In the genomic region with DNA sequence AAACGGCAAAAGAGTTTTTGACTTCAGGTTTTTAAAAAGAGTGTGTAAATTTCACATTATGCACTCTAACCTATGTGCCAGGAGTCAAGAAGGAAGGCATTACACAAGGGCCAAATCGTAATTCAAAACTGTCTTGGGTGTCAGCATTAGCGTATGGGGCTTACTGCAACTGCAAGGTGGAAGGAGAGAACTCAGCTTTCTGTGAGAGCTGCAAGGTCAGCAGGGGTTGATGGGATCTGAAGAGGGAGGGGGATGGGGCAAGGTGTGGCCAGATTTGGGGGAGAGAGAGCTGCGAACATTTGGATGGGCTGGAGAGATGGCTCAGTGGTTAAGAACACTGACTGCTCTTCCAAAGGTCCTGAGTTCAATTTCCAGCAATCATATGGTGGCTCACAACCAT, we compare ENCODE assay signal across 47 mouse cellular contexts. TPM values are rescaled to one million over a fixed set of nuclear protein-coding genes. Genes with fewer than 3 reads are reported as not detected.
"Had no signal": no experiment of that assay in that cellular context is flagged by ENCODE, and none has a peak within 500 bp of the region (broad histone marks: within the 10 kb centered on the region; RNA-seq: fewer than 3 reads in every experiment).

No protein-coding gene starts in this region.

- DNase-seq: left cerebral cortex, postnatal 4 days; liver; liver, embryonic 13.5 days; liver, postnatal 0 days; lung, adult 18-20 months; lung, adult 2 months; lung, embryonic 14.5 days; lung, postnatal 10 days; lung, postnatal 14 days; lung, postnatal 36 days; lung, postnatal 4 days; midbrain, embryonic 14.5 days had no signal

- H3K9me3 ChIP-seq: limb, embryonic 13.5 days; limb, embryonic 15.5 days; liver, embryonic 12.5 days; liver, embryonic 13.5 days; liver, embryonic 15.5 days; lung, embryonic 15.5 days; midbrain, embryonic 13.5 days; midbrain, embryonic 15.5 days; neural tube, embryonic 12.5 days had no signal

- H3K4me1 ChIP-seq: limb, embryonic 10.5 days; limb, embryonic 12.5 days; limb, embryonic 13.5 days; limb, embryonic 15.5 days; liver, embryonic 12.5 days; liver, embryonic 13.5 days; liver, embryonic 15.5 days; lung, embryonic 15.5 days; midbrain, embryonic 10.5 days; midbrain, embryonic 12.5 days; midbrain, embryonic 13.5 days; midbrain, embryonic 15.5 days; neural tube, embryonic 12.5 days had no signal

- H3K27me3 ChIP-seq: liver, embryonic 13.5 days; liver, embryonic 15.5 days; lung, embryonic 15.5 days; midbrain, embryonic 13.5 days; midbrain, embryonic 15.5 days; neural tube, embryonic 12.5 days had no signal

- H3K27ac ChIP-seq: limb, embryonic 10.5 days; limb, embryonic 12.5 days; limb, embryonic 13.5 days; limb, embryonic 15.5 days; liver, embryonic 12.5 days; liver, embryonic 13.5 days; liver, embryonic 14.5 days; liver, embryonic 15.5 days; lung, embryonic 15.5 days; macrophage; midbrain, embryonic 10.5 days; midbrain, embryonic 12.5 days; midbrain, embryonic 13.5 days; midbrain, embryonic 15.5 days; neural tube, embryonic 12.5 days had no signal

- H3K4me3 ChIP-seq: limb, embryonic 10.5 days; limb, embryonic 12.5 days; limb, embryonic 13.5 days; limb, embryonic 15.5 days; liver, embryonic 12.5 days; liver, embryonic 13.5 days; liver, embryonic 15.5 days; lung, embryonic 15.5 days; megakaryocyte, embryonic 14.5 days; midbrain, embryonic 10.5 days; midbrain, embryonic 12.5 days; midbrain, embryonic 13.5 days; midbrain, embryonic 15.5 days; myocyte; neural tube, embryonic 12.5 days had no signal

- H3K36me3 ChIP-seq: limb, embryonic 10.5 days; limb, embryonic 12.5 days; limb, embryonic 13.5 days; limb, embryonic 15.5 days; liver, embryonic 12.5 days; liver, embryonic 13.5 days; liver, embryonic 15.5 days; lung, embryonic 15.5 days; midbrain, embryonic 10.5 days; midbrain, embryonic 12.5 days; midbrain, embryonic 13.5 days; midbrain, embryonic 15.5 days; neural tube, embryonic 12.5 days had no signal

RNA-seq across cellular contexts. Expression of gene Gm5114, which starts 27.4 kb away (rescaled TPM):
- total RNA-seq: left cerebral cortex, postnatal 10 days; left cerebral cortex, postnatal 14 days; left cerebral cortex, postnatal 25 days; left cerebral cortex, postnatal 36 days; left cerebral cortex, postnatal 4 days; liver, adult 2 months; megakaryocyte progenitor cell, adult 5-6 weeks; megakaryocyte, adult 5-6 weeks; megakaryocyte-erythroid progenitor cell, adult 5-6 weeks; midbrain, postnatal 0 days; monocyte, adult 5-6 weeks had no signal
- polyA plus RNA-seq: limb, embryonic 10.5 days; limb, embryonic 11.5 days; limb, embryonic 12.5 days; limb, embryonic 13.5 days; limb, embryonic 14.5 days; limb, embryonic 15.5 days; liver, adult 2 months; liver, embryonic 11.5 days; liver, embryonic 12.5 days; liver, embryonic 13.5 days; liver, embryonic 14.5 days; liver, embryonic 15.5 days; liver, embryonic 16.5 days; liver, postnatal 0 days; lung, adult 2 months; lung, embryonic 14.5 days; lung, embryonic 15.5 days; lung, embryonic 16.5 days; lung, postnatal 0 days; macrophage; midbrain, embryonic 10.5 days; midbrain, embryonic 11.5 days; midbrain, embryonic 12.5 days; midbrain, embryonic 13.5 days; midbrain, embryonic 14.5 days; midbrain, embryonic 15.5 days; midbrain, embryonic 16.5 days; midbrain, postnatal 0 days; myocyte; neural tube, embryonic 11.5 days; neural tube, embryonic 12.5 days had no signal
